Mouse (Mus musculus) heart, postnatal 0 days (tissue): ENCODE measurements at regions not wholly inside any gene's neighbourhood (a gene's known extent, or its start where the extent isn't known, plus 50 kb on each side); places are given as distances from the start of the nearest gene placed in this dataset.

ENCODE experiments used
- ATAC-seq: fragments of 200-750 bp; cut with Nextera tagmentation; 2 replicates; pipeline ENCODE4 v1.8.0; 2017; ENCODE audit warnings: low read depth, moderate number of reproducible peaks, moderate library complexity; ENCODE audit not compliant: insufficient read depth
- DNase-seq: peaks from one replicate; pipeline ENCODE4 v3.0.0-alpha.2; 2016; ENCODE audit warnings: low spot score
- H3K27ac ChIP-seq: fragments of 300-500 bp; sonication (generic); 2 replicates; pipeline ENCODE4 v1.5.1; 2014; ENCODE audit warnings: low read depth, mild to moderate bottlenecking
- H3K27me3 ChIP-seq: fragments of 300-500 bp; sonication (generic); 2 replicates; pipeline ENCODE4 v1.6.1; 2014; ENCODE audit warnings: low read length, mixed read lengths; ENCODE audit not compliant: control insufficient read depth, insufficient read depth
- H3K36me3 ChIP-seq: fragments of 300-500 bp; sonication (generic); replicated peaks from 2 replicates; pipeline ENCODE4 v1.6.1; 2014; ENCODE audit warnings: low read length, mixed read lengths; ENCODE audit not compliant: control insufficient read depth, insufficient read depth
- H3K4me1 ChIP-seq: fragments of 300-500 bp; sonication (generic); 2 replicates; pipeline ENCODE4 v1.6.1; 2014; ENCODE audit warnings: antibody characterized with exemption; ENCODE audit not compliant: control insufficient read depth, insufficient read depth
- H3K4me2 ChIP-seq: fragments of 300-500 bp; sonication (generic); 2 replicates; pipeline ENCODE4 v1.6.1; 2014; ENCODE audit warnings: low read depth, mild to moderate bottlenecking, low read length, moderate library complexity
- H3K4me3 ChIP-seq: fragments of 300-500 bp; sonication (generic); 2 replicates; pipeline ENCODE4 v1.5.1; 2014; ENCODE audit warnings: low read depth, low read length
- H3K9ac ChIP-seq: fragments of 300-500 bp; sonication (generic); replicated peaks from 2 replicates; pipeline ENCODE4 v1.6.1; 2014; ENCODE audit warnings: low read depth, low read length, mixed read lengths
- H3K9me3 ChIP-seq: fragments of 300-500 bp; sonication (generic); replicated peaks from 2 replicates; pipeline ENCODE4 v1.6.1; 2016; ENCODE audit warnings: low read length; ENCODE audit not compliant: control insufficient read depth
- CTCF ChIP-seq: IDR thresholded peaks from 2 replicates; pipeline ENCODE4 v1.5.1; 2016; ENCODE audit warnings: antibody characterized with exemption, control low read depth, low read depth
- EP300 ChIP-seq: IDR thresholded peaks from 2 replicates; pipeline ENCODE4 v1.6.1; 2016; ENCODE audit warnings: antibody characterized with exemption, low read depth
- WGBS: fragments of 180-500 bp; shearing (Covaris S2); extraction: QIAGEN DNeasy Blood & Tissue Kit; methylation state at CpG from one replicate; pipeline ENCODE4 v1.1.7; 2014; 5-methylcytosine and 5-hydroxymethylcytosine counted together

GRCm38 (mm10) chr14:71241655-71242390, 642.2 kb upstream of the Fam160b2 start:
- no peak for ATAC-seq
- H3K9me3 ChIP-seq, result no peaks in the 10 kb centered on the region
- H3K27ac ChIP-seq, result no peak overlapping the region
- H3K4me2 ChIP-seq, result no peak overlapping the region
- H3K36me3 ChIP-seq, result no peaks in the 10 kb centered on the region
- H3K9ac ChIP-seq, result no peak overlapping the region
- no peak for TF ChIP-seq CTCF
- TF ChIP-seq EP300, result no peak
- H3K4me3 ChIP-seq, result no peak overlapping the region
- no peaks in the 10 kb centered on the region for H3K27me3 ChIP-seq
- DNase-seq, result no peak
- WGBS, result 69% methylated on average over 10 of the region's 10 CpGs
- no peaks in the 10 kb centered on the region for H3K4me1 ChIP-seq

- Histone ChIP-seq H3K4me2 (no peak overlapping the region), H3K9me3 (no peaks in the 10 kb centered on the region), H3K27me3 (no peaks in the 10 kb centered on the region), H3K4me3 (no peak overlapping the region), H3K9ac (no peak overlapping the region), H3K4me1 (no peaks in the 10 kb centered on the region), H3K36me3 (no peaks in the 10 kb centered on the region), H3K27ac (no peak overlapping the region)
- DNase-seq (no peak), ATAC-seq (no peak)
- whole genome bisulfite sequencing, result 84% methylated on average over 6 of the region's 6 CpGs
- no peak for TF ChIP-seq EP300
- no peak for TF ChIP-seq CTCF
These were observed 636.6 kb upstream of the Fam160b2 start for GRCm38 (mm10) chr14:71236192-71236591.

GRCm38 (mm10) chr14:71234900-71235299, 635.3 kb upstream of the Fam160b2 start:
- WGBS, result 81% methylated on average over 2 of the region's 2 CpGs

GRCm38 (mm10) chr14:71234276-71234675, 634.6 kb upstream of the Fam160b2 start:
- H3K4me3 ChIP-seq, result no peak overlapping the region
- DNase-seq (no peak), ATAC-seq (no peak)
- H3K9ac ChIP-seq, result no peak overlapping the region
- no peaks in the 10 kb centered on the region for H3K9me3 ChIP-seq
- H3K36me3 ChIP-seq, result no peaks in the 10 kb centered on the region
- no peaks in the 10 kb centered on the region for H3K4me1 ChIP-seq
- TF ChIP-seq EP300 (no peak), CTCF (no peak)
- H3K4me2 ChIP-seq, result no peak overlapping the region
- H3K27me3 ChIP-seq, result no peaks in the 10 kb centered on the region
- no peak overlapping the region for H3K27ac ChIP-seq
- WGBS, result 81% methylated on average over 2 of the region's 2 CpGs

More at GRCm38 (mm10) chr14:71234900-71235299, 635.3 kb upstream of the Fam160b2 start:
- Histone ChIP-seq H3K36me3 (no peaks in the 10 kb centered on the region), H3K27ac (no peak overlapping the region), H3K4me2 (no peak overlapping the region), H3K9me3 (no peaks in the 10 kb centered on the region), H3K4me1 (no peaks in the 10 kb centered on the region), H3K9ac (no peak overlapping the region), H3K4me3 (no peak overlapping the region), H3K27me3 (no peaks in the 10 kb centered on the region)
- no peak for DNase-seq
- no peak for ATAC-seq
- TF ChIP-seq CTCF, result no peak

GRCm38 (mm10) chr14:71231223-71231815, 631.7 kb upstream of the Fam160b2 start:
- Histone ChIP-seq H3K9me3 (no peaks in the 10 kb centered on the region), H3K9ac (no peak overlapping the region), H3K4me1 (no peaks in the 10 kb centered on the region), H3K36me3 (no peaks in the 10 kb centered on the region), H3K4me3 (no peak overlapping the region), H3K27ac (no peak overlapping the region), H3K27me3 (no peaks in the 10 kb centered on the region), H3K4me2 (no peak overlapping the region)
- TF ChIP-seq CTCF (no peak), EP300 (no peak)
- WGBS, result 74% methylated on average over 4 of the region's 4 CpGs
- ATAC-seq, result no peak
- no peak for DNase-seq
